Mouse (Mus musculus) erythroblast, embryonic 14.5 days (primary cell): ENCODE measurements around the gene Arpp19. TPM values are rescaled to one million over a fixed set of nuclear protein-coding genes. Genes with fewer than 3 reads are reported as not detected.

ENCODE experiments used
- H3K27me3 ChIP-seq: 2 replicates; pipeline ENCODE4 v1.6.1; 2012; ENCODE audit warnings: inconsistent platforms; ENCODE audit not compliant: control insufficient read depth
- H3K36me3 ChIP-seq: 2 replicates; pipeline ENCODE4 v1.6.1; 2012; ENCODE audit warnings: mild to moderate bottlenecking, inconsistent platforms; ENCODE audit not compliant: control insufficient read depth
- H3K4me1 ChIP-seq: 2 replicates; pipeline ENCODE4 v1.6.1; 2012; ENCODE audit warnings: inconsistent platforms; ENCODE audit not compliant: control insufficient read depth
- H3K4me3 ChIP-seq: replicated peaks from 2 replicates; pipeline ENCODE3; 2012; ENCODE audit warnings: moderate library complexity, mild to moderate bottlenecking, inconsistent platforms
- H3K9me3 ChIP-seq: 2 replicates; pipeline ENCODE4 v1.6.1; 2012; ENCODE audit warnings: low read length, inconsistent platforms, mixed read lengths; ENCODE audit not compliant: control insufficient read depth
- GATA1 ChIP-seq: IDR thresholded peaks from 2 replicates; pipeline ENCODE4 v1.6.1; 2012; ENCODE audit warnings: low read length, inconsistent platforms, mixed read lengths
- TAL1 ChIP-seq: IDR thresholded peaks from 3 replicates; pipeline ENCODE4 v1.6.1; 2012; ENCODE audit warnings: low read length, inconsistent platforms, mixed read lengths
- polyA plus RNA-seq: library from polyadenylated mRNA; stranded (reverse); fragments of >175 nt; gene quantifications from 2 replicates; pipeline ENCODE4 v1.2.3, GENCODE M21; 2012

The Arpp19 gene
- polyA plus RNA-seq, result 9.0 and 10.8 TPM in 2 replicates

GRCm38 (mm10) chr9:75037451-75038356 lies at the start of gene Arpp19:
Arpp19 (plus strand) TSS chr9:75037614.
- TF ChIP-seq TAL1 (no peak), GATA1 (no peak)
- Histone ChIP-seq H3K4me1 (peaks cover 29% of the 10 kb centered on the region), H3K36me3 (peaks cover 20% of the 10 kb centered on the region)

GRCm38 (mm10) chr9:74988893-74989460 lies 48.4 kb upstream of the Arpp19 start:
- Histone ChIP-seq H3K36me3 (no peaks in the 10 kb centered on the region), H3K4me1 (no peaks in the 10 kb centered on the region), H3K27me3 (no peaks in the 10 kb centered on the region), H3K9me3 (no peaks in the 10 kb centered on the region), H3K4me3 (no peak overlapping the region)
- no peak for TF ChIP-seq TAL1
- no peak for TF ChIP-seq GATA1

More at GRCm38 (mm10) chr9:75037451-75038356, at the start of gene Arpp19:
- peak within 1 kb of the TSS; percentile 91 for H3K4me3 ChIP-seq
- H3K9me3 ChIP-seq, result no peaks in the 10 kb centered on the region
- no peaks in the 10 kb centered on the region for H3K27me3 ChIP-seq

- H3K9me3 ChIP-seq, result no peaks in the 10 kb centered on the region
- no peaks in the 10 kb centered on the region for H3K4me1 ChIP-seq
- H3K27me3 ChIP-seq, result no peaks in the 10 kb centered on the region
Observed at GRCm38 (mm10) chr9:74989990-74990389, 47.4 kb upstream of the Arpp19 start.

GRCm38 (mm10) chr9:74994611-74995257 lies 42.7 kb upstream of the Arpp19 start:
- no peaks in the 10 kb centered on the region for H3K27me3 ChIP-seq
- no peak for TF ChIP-seq TAL1
- no peak for TF ChIP-seq GATA1
- H3K4me3 ChIP-seq, result no peak overlapping the region
- H3K36me3 ChIP-seq, result no peaks in the 10 kb centered on the region
- H3K4me1 ChIP-seq, result no peaks in the 10 kb centered on the region
- no peaks in the 10 kb centered on the region for H3K9me3 ChIP-seq

More at GRCm38 (mm10) chr9:74989990-74990389, 47.4 kb upstream of the Arpp19 start:
- Histone ChIP-seq H3K4me3 (no peak overlapping the region), H3K36me3 (no peaks in the 10 kb centered on the region)
- TF ChIP-seq TAL1 (no peak), GATA1 (no peak)

- Histone ChIP-seq H3K9me3 (no peaks in the 10 kb centered on the region), H3K36me3 (no peaks in the 10 kb centered on the region), H3K27me3 (no peaks in the 10 kb centered on the region), H3K4me3 (no peak overlapping the region), H3K4me1 (no peaks in the 10 kb centered on the region)
- TF ChIP-seq GATA1, result no peak
Observed at GRCm38 (mm10) chr9:74996349-74996748, 41.1 kb upstream of the Arpp19 start.

- H3K4me3 ChIP-seq, result no peak overlapping the region
- no peaks in the 10 kb centered on the region for H3K27me3 ChIP-seq
- no peaks in the 10 kb centered on the region for H3K36me3 ChIP-seq
- H3K4me1 ChIP-seq, result no peaks in the 10 kb centered on the region
- no peak for TF ChIP-seq GATA1
- TF ChIP-seq TAL1, result no peak
- H3K9me3 ChIP-seq, result no peaks in the 10 kb centered on the region
Observed at GRCm38 (mm10) chr9:74997976-74998375, 39.4 kb upstream of the Arpp19 start.

GRCm38 (mm10) chr9:75001006-75001405 lies 36.4 kb upstream of the Arpp19 start:
- Histone ChIP-seq H3K9me3 (no peaks in the 10 kb centered on the region), H3K4me1 (no peaks in the 10 kb centered on the region), H3K4me3 (no peak overlapping the region), H3K27me3 (no peaks in the 10 kb centered on the region), H3K36me3 (no peaks in the 10 kb centered on the region)
- TF ChIP-seq GATA1, result no peak
- TF ChIP-seq TAL1, result no peak

GRCm38 (mm10) chr9:75001611-75002204 lies 35.7 kb upstream of the Arpp19 start:
- H3K4me1 ChIP-seq, result no peaks in the 10 kb centered on the region
- H3K27me3 ChIP-seq, result no peaks in the 10 kb centered on the region
- no peaks in the 10 kb centered on the region for H3K36me3 ChIP-seq
- TF ChIP-seq TAL1 (no peak), GATA1 (no peak)
- no peak overlapping the region for H3K4me3 ChIP-seq
- H3K9me3 ChIP-seq, result no peaks in the 10 kb centered on the region

- Histone ChIP-seq H3K27me3 (no peaks in the 10 kb centered on the region), H3K4me3 (no peak overlapping the region), H3K36me3 (no peaks in the 10 kb centered on the region), H3K9me3 (no peaks in the 10 kb centered on the region), H3K4me1 (no peaks in the 10 kb centered on the region)
- TF ChIP-seq GATA1, result no peak
- TF ChIP-seq TAL1, result no peak
Observed at GRCm38 (mm10) chr9:75002262-75002661, 35.2 kb upstream of the Arpp19 start.
